Mouse (Mus musculus) embryonic facial prominence, embryonic 12.5 days (tissue): ENCODE data around the gene Ccdc137. TPM values are rescaled to one million over a fixed set of nuclear protein-coding genes. Genes with fewer than 3 reads are reported as not detected.

ENCODE experiments used
- ATAC-seq: fragments of 200-750 bp; cut with Nextera tagmentation; 2 replicates; pipeline ENCODE4 v1.8.0; 2017; ENCODE audit not compliant: insufficient number of reproducible peaks, insufficient read depth, low FRiP score, low TSS enrichment
- H3K27ac ChIP-seq: fragments of 300-500 bp; sonication (generic); 2 replicates; pipeline ENCODE4 v1.5.1; 2016; ENCODE audit warnings: mild to moderate bottlenecking
- H3K27me3 ChIP-seq: fragments of 300-500 bp; sonication (generic); 2 replicates; pipeline ENCODE4 v1.6.1; 2016; ENCODE audit warnings: mild to moderate bottlenecking, moderate library complexity
- H3K36me3 ChIP-seq: fragments of 300-500 bp; sonication (generic); 2 replicates; pipeline ENCODE4 v1.6.1; 2016; ENCODE audit warnings: mild to moderate bottlenecking
- H3K4me1 ChIP-seq: fragments of 300-500 bp; sonication (generic); 2 replicates; pipeline ENCODE4 v1.6.1; 2016
- H3K4me2 ChIP-seq: fragments of 300-500 bp; sonication (generic); replicated peaks from 2 replicates; pipeline ENCODE4 v1.6.1; 2016; ENCODE audit warnings: mild to moderate bottlenecking, moderate library complexity
- H3K4me3 ChIP-seq: fragments of 300-500 bp; sonication (generic); 2 replicates; pipeline ENCODE4 v1.5.1; 2016; ENCODE audit warnings: mild to moderate bottlenecking
- H3K9ac ChIP-seq: fragments of 300-500 bp; sonication (generic); 2 replicates; pipeline ENCODE4 v1.6.1; 2016; ENCODE audit warnings: mild to moderate bottlenecking, moderate library complexity
- H3K9me3 ChIP-seq: fragments of 300-500 bp; sonication (generic); 2 replicates; pipeline ENCODE4 v1.6.1; 2016; ENCODE audit warnings: mild to moderate bottlenecking, moderate library complexity
- WGBS: fragments of 180-500 bp; shearing (Covaris S2); methylation state at CpG from one replicate; pipeline ENCODE4 v1.1.7; 2016; 5-methylcytosine and 5-hydroxymethylcytosine counted together
- polyA plus RNA-seq: library from polyadenylated mRNA; unstranded; fragments of >200 nt; fragmentation: Nextera tagmentation; extraction: Ambion mirVana; gene quantifications from 2 replicates; pipeline ENCODE4 v1.2.1, GENCODE M21; 2016

Ccdc137 gene
- polyA plus RNA-seq, 1 experiment from 2014 or later = 41.8 TPM

- Histone ChIP-seq H3K4me2 (no peak overlapping the region), H3K27me3 (no peaks in the 10 kb centered on the region), H3K4me1 (no peaks in the 10 kb centered on the region), H3K27ac (no peak overlapping the region), H3K36me3 (no peaks in the 10 kb centered on the region), H3K4me3 (no peak overlapping the region), H3K9ac (no peak overlapping the region), H3K9me3 (no peaks in the 10 kb centered on the region)
- WGBS = 78% methylated on average over 3 of the region's 3 CpGs
- ATAC-seq = no peak
Observed at GRCm38 (mm10) chr11:120442765-120443280, 15.1 kb upstream of the Ccdc137 start.

GRCm38 (mm10) chr11:120444106-120444505, 13.8 kb upstream of the Ccdc137 start:
- Histone ChIP-seq H3K4me3 (no peak overlapping the region), H3K4me2 (no peak overlapping the region), H3K27ac (no peak overlapping the region), H3K27me3 (no peaks in the 10 kb centered on the region), H3K36me3 (no peaks in the 10 kb centered on the region), H3K4me1 (no peaks in the 10 kb centered on the region), H3K9ac (no peak overlapping the region), H3K9me3 (no peaks in the 10 kb centered on the region)
- 64% methylated on average over 6 of the region's 6 CpGs for WGBS
- no peak for ATAC-seq

- Histone ChIP-seq H3K4me2 (no peak overlapping the region), H3K4me1 (no peaks in the 10 kb centered on the region), H3K9ac (no peak overlapping the region), H3K4me3 (no peak overlapping the region), H3K36me3 (no peaks in the 10 kb centered on the region), H3K27me3 (no peaks in the 10 kb centered on the region), H3K27ac (no peak overlapping the region), H3K9me3 (no peaks in the 10 kb centered on the region)
- 75% methylated on average over 3 of the region's 3 CpGs for WGBS
- ATAC-seq = no peak
Observed at GRCm38 (mm10) chr11:120445475-120445874, 12.4 kb upstream of the Ccdc137 start.

- Histone ChIP-seq H3K9ac (no peak overlapping the region), H3K36me3 (no peaks in the 10 kb centered on the region), H3K4me1 (no peaks in the 10 kb centered on the region), H3K4me2 (no peak overlapping the region), H3K27me3 (no peaks in the 10 kb centered on the region), H3K4me3 (no peak overlapping the region), H3K27ac (no peak overlapping the region), H3K9me3 (no peaks in the 10 kb centered on the region)
- ATAC-seq = peak; percentile 28; the same call in 1 of the 2 replicates
- WGBS = 67% methylated on average over 7 of the region's 7 CpGs
Observed at GRCm38 (mm10) chr11:120447179-120447578, 10.7 kb upstream of the Ccdc137 start.

- H3K27ac ChIP-seq = no peak overlapping the region
- H3K4me2 ChIP-seq = no peak overlapping the region
- no peak overlapping the region for H3K4me3 ChIP-seq
- 0 out of 2 replicates have a peak, but pooled peaks cover 4% of the 10 kb centered on the region for H3K36me3 ChIP-seq
- no peaks in the 10 kb centered on the region for H3K27me3 ChIP-seq
- H3K9ac ChIP-seq = no peak overlapping the region
- peaks cover 5% of the 10 kb centered on the region; the same call in 1 of the 2 replicates for H3K4me1 ChIP-seq
- WGBS = 71% methylated on average over 3 of the region's 3 CpGs
- ATAC-seq = no peak
- H3K9me3 ChIP-seq = no peaks in the 10 kb centered on the region
Observed at GRCm38 (mm10) chr11:120452246-120452645, 5.7 kb upstream of the Ccdc137 start.

GRCm38 (mm10) chr11:120453306-120453705, 4.6 kb upstream of the Ccdc137 start, which contains the start of gene Pde6g:
Pde6g (minus strand) TSS chr11:120453500.
- 82% methylated on average over 4 of the region's 4 CpGs for WGBS
- H3K4me1 ChIP-seq = peaks cover 5% of the 10 kb centered on the region; the same call in 1 of the 2 replicates
- no peak for ATAC-seq

GRCm38 (mm10) chr11:120454965-120455364, 3.0 kb upstream of the Ccdc137 start:
- Histone ChIP-seq H3K27me3 (no peaks in the 10 kb centered on the region), H3K36me3 (peaks cover 11% of the 10 kb centered on the region), H3K4me3 (no peak overlapping the region), H3K4me1 (peaks cover 16% of the 10 kb centered on the region), H3K27ac (no peak overlapping the region), H3K9ac (no peak overlapping the region), H3K9me3 (no peaks in the 10 kb centered on the region), H3K4me2 (no peak overlapping the region)
- no peak for ATAC-seq
- 87% methylated on average over 4 of the region's 4 CpGs for WGBS

More at GRCm38 (mm10) chr11:120453306-120453705, 4.6 kb upstream of the Ccdc137 start, which contains the start of gene Pde6g:
- 0 out of 2 replicates have a peak, but pooled peaks cover 4% of the 10 kb centered on the region for H3K36me3 ChIP-seq
- H3K4me3 ChIP-seq = no peak within 1 kb of the TSS
- no peak within 1 kb of the TSS for H3K4me2 ChIP-seq
- H3K9me3 ChIP-seq = no peaks in the 10 kb centered on the region
- no peak within 1 kb of the TSS for H3K9ac ChIP-seq
- H3K27me3 ChIP-seq = no peaks in the 10 kb centered on the region
- H3K27ac ChIP-seq = no peak within 1 kb of the TSS

- H3K27me3 ChIP-seq = no peaks in the 10 kb centered on the region
- peaks cover 14% of the 10 kb centered on the region for H3K36me3 ChIP-seq
- no peak for ATAC-seq
- WGBS = 91% methylated on average over 7 of the region's 7 CpGs
- peaks cover 16% of the 10 kb centered on the region for H3K4me1 ChIP-seq
- no peak overlapping the region for H3K4me2 ChIP-seq
- no peak overlapping the region for H3K9ac ChIP-seq
- no peak overlapping the region for H3K4me3 ChIP-seq
- H3K27ac ChIP-seq = no peak overlapping the region
- no peaks in the 10 kb centered on the region for H3K9me3 ChIP-seq
Observed at GRCm38 (mm10) chr11:120455413-120455812, 2.5 kb upstream of the Ccdc137 start.

- peak overlapping the region; percentile 78 for H3K4me2 ChIP-seq
- ATAC-seq = 0 out of 2 replicates have a peak, but pooled peaks have one; percentile 6
- no peaks in the 10 kb centered on the region for H3K9me3 ChIP-seq
- H3K36me3 ChIP-seq = peaks cover 32% of the 10 kb centered on the region
- no peaks in the 10 kb centered on the region for H3K27me3 ChIP-seq
- peaks cover 16% of the 10 kb centered on the region for H3K4me1 ChIP-seq
- H3K9ac ChIP-seq = peak overlapping the region; percentile 96
- H3K27ac ChIP-seq = peak overlapping the region; percentile 82
- peak overlapping the region; percentile 95 for H3K4me3 ChIP-seq
- WGBS = 31% methylated on average over 14 of the region's 14 CpGs
Observed at GRCm38 (mm10) chr11:120457370-120457769, 545 bp upstream of the Ccdc137 start.

- Histone ChIP-seq H3K27ac (no peak overlapping the region), H3K4me1 (peaks cover 16% of the 10 kb centered on the region), H3K9ac (peak overlapping the region; percentile 96), H3K9me3 (no peaks in the 10 kb centered on the region), H3K4me3 (peak overlapping the region; percentile 95), H3K36me3 (peaks cover 48% of the 10 kb centered on the region), H3K27me3 (no peaks in the 10 kb centered on the region), H3K4me2 (peak overlapping the region; percentile 78)
- ATAC-seq = no peak
- WGBS = 60% methylated on average over 6 of the region's 6 CpGs
Observed at GRCm38 (mm10) chr11:120458847-120459597, 1.1 kb downstream of the Ccdc137 start.

- Histone ChIP-seq H3K27me3 (no peaks in the 10 kb centered on the region), H3K36me3 (peaks cover 57% of the 10 kb centered on the region), H3K4me3 (no peak overlapping the region), H3K4me1 (peaks cover 29% of the 10 kb centered on the region), H3K9me3 (no peaks in the 10 kb centered on the region), H3K4me2 (no peak overlapping the region), H3K9ac (no peak overlapping the region), H3K27ac (no peak overlapping the region)
- ATAC-seq = no peak
- 86% methylated on average over 2 of the region's 2 CpGs for WGBS
Observed at GRCm38 (mm10) chr11:120463536-120463935, 5.6 kb downstream of the Ccdc137 start.

- no peak for ATAC-seq
- no peak overlapping the region for H3K4me3 ChIP-seq
Observed at GRCm38 (mm10) chr11:120464365-120464764, 6.5 kb downstream of the Ccdc137 start.

More at GRCm38 (mm10) chr11:120464365-120464764, 6.5 kb downstream of the Ccdc137 start:
- Histone ChIP-seq H3K27me3 (no peaks in the 10 kb centered on the region), H3K27ac (no peak overlapping the region), H3K4me1 (peaks cover 24% of the 10 kb centered on the region), H3K36me3 (peaks cover 55% of the 10 kb centered on the region), H3K9me3 (no peaks in the 10 kb centered on the region), H3K4me2 (no peak overlapping the region), H3K9ac (no peak overlapping the region)
- 90% methylated on average over 5 of the region's 5 CpGs for WGBS
